Mouse (Mus musculus) kidney, postnatal 0 days (tissue): ENCODE data around the gene Ralgds. TPM values are rescaled to one million over a fixed set of nuclear protein-coding genes. Genes with fewer than 3 reads are reported as not detected.
A peak's percentile ranks its signal among the peaks of the same experiment; 100 is the strongest.

ENCODE experiments used
- ATAC-seq: fragments of 200-750 bp; cut with Nextera tagmentation; replicated peaks from 2 replicates; pipeline ENCODE4 v1.8.0; 2017; ENCODE audit warnings: low read depth, moderate number of reproducible peaks, moderate TSS enrichment, moderate library complexity; ENCODE audit not compliant: low FRiP score
- DNase-seq: peaks from one replicate; pipeline ENCODE4 v3.0.0-alpha.2; 2016; ENCODE audit warnings: low spot score
- H3K27ac ChIP-seq: fragments of 300-500 bp; sonication (generic); 2 replicates; pipeline ENCODE4 v1.5.1; 2014; ENCODE audit warnings: mild to moderate bottlenecking
- H3K27me3 ChIP-seq: fragments of 300-500 bp; sonication (generic); 2 replicates; pipeline ENCODE4 v1.6.1; 2014; ENCODE audit warnings: low read length, mixed read lengths; ENCODE audit not compliant: insufficient read depth
- H3K36me3 ChIP-seq: fragments of 300-500 bp; sonication (generic); 2 replicates; pipeline ENCODE4 v1.6.1; 2014; ENCODE audit warnings: low read length, mixed read lengths; ENCODE audit not compliant: insufficient read depth
- H3K4me1 ChIP-seq: fragments of 300-500 bp; sonication (generic); replicated peaks from 2 replicates; pipeline ENCODE4 v1.6.1; 2014; ENCODE audit warnings: antibody characterized with exemption, low read length, mixed read lengths; ENCODE audit not compliant: insufficient read depth
- H3K4me2 ChIP-seq: fragments of 300-500 bp; sonication (generic); 2 replicates; pipeline ENCODE4 v1.6.1; 2014; ENCODE audit warnings: mild to moderate bottlenecking, low read length, moderate library complexity, mixed read lengths
- H3K4me3 ChIP-seq: fragments of 300-500 bp; sonication (generic); replicated peaks from 2 replicates; pipeline ENCODE4 v1.5.1; 2014; ENCODE audit warnings: low read depth, low read length
- H3K9ac ChIP-seq: fragments of 300-500 bp; sonication (generic); 2 replicates; pipeline ENCODE4 v1.6.1; 2014; ENCODE audit warnings: low read depth, low read length
- H3K9me3 ChIP-seq: fragments of 300-500 bp; sonication (generic); replicated peaks from 2 replicates; pipeline ENCODE4 v1.6.1; 2016; ENCODE audit warnings: low read length, inconsistent platforms, mixed read lengths
- CTCF ChIP-seq: IDR thresholded peaks from 2 replicates; pipeline ENCODE4 v1.5.1; 2016; ENCODE audit warnings: antibody characterized with exemption, low read depth, mild to moderate bottlenecking, moderate library complexity
- WGBS: fragments of 180-500 bp; shearing (Covaris S2); extraction: QIAGEN DNeasy Blood & Tissue Kit; methylation state at CpG from one replicate; pipeline ENCODE4 v1.1.7; 2014; 5-methylcytosine and 5-hydroxymethylcytosine counted together
- polyA plus RNA-seq: library from polyadenylated mRNA; unstranded; fragments of >200 nt; fragmentation: Nextera tagmentation; extraction: Ambion mirVana; gene quantifications from 2 replicates; pipeline ENCODE4 v1.2.1, GENCODE M21; 2015

Ralgds gene
- 16.0 and 18.1 TPM in 2 replicates for polyA plus RNA-seq

DNA sequence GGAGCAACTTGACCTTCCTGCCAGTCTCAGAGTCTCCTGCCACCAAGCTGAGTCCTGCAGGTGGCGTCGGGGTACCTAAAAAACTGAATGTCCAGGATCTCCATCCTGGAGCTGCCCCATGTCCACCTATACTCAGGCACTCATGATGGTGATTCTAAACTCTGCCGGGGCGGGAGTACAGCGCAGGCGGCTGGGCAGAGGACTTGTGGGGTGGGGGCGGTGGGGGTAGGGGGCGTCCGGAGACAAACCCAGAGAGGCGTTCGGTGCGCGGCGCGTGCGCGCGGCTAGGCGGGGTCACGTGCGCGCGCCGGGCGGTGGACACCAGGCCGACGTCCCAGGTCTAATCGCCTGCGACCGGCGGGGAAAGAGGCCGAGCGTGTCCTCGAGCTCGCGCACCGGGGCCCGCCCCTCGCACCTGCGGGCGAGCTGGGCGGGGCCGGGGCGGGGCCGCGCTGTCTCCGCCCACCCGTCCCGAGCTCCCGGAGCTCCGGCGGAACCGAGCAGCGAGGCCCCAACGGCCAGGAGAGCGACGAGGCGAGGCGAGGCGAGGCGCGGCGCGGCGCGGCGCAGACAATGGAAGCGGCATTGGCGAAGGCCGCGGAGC is at the start of gene Ralgds:
Gene Ralgds (plus strand): TSS at position 328 of the 604 bp plus-strand sequence.
- peak; percentile 47; the same call in 1 of the 2 replicates for TF ChIP-seq CTCF
- Histone ChIP-seq H3K4me1 (peaks cover 16% of the 10 kb centered on the region), H3K4me2 (peak within 1 kb of the TSS; percentile 97), H3K9ac (peak within 1 kb of the TSS; percentile 83), H3K27ac (peak within 1 kb of the TSS; percentile 71), H3K36me3 (no peaks in the 10 kb centered on the region), H3K27me3 (no peaks in the 10 kb centered on the region), H3K9me3 (no peaks in the 10 kb centered on the region), H3K4me3 (peak within 1 kb of the TSS; percentile 67)
- peak; percentile 54 for DNase-seq
- ATAC-seq = peak; percentile 64
- WGBS = under 1% methylated on average over 50 of the region's 71 CpGs

DNA sequence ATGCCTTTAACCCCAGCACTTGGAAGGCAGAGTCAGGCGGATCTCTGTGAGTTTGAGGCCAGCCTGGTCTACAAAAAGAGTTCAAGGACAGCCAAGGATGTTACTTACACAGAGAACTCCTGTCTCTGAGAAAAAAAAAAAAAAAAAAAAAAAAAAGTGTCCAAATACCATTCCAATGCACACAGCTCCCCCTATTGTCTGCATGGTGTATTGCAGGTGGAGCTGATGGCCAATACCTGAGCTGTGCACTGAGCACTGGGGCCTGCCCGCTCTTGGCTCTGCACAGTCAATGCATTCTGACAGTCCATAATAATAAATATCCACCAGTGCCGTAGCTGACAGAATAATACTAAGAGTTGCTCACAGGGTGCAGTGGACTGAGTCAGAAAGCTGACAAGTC is 49.0 kb upstream of the Ralgds start:
- Histone ChIP-seq H3K9me3 (no peaks in the 10 kb centered on the region), H3K27me3 (no peaks in the 10 kb centered on the region), H3K4me3 (no peak overlapping the region), H3K4me1 (peaks cover 11% of the 10 kb centered on the region; the same call in 1 of the 2 replicates), H3K36me3 (no peaks in the 10 kb centered on the region), H3K27ac (no peak overlapping the region), H3K9ac (no peak overlapping the region), H3K4me2 (no peak overlapping the region)
- TF ChIP-seq CTCF = peak; percentile 57
- ATAC-seq (no peak), DNase-seq (no peak)
- 51% methylated on average over 3 of the region's 3 CpGs for WGBS

DNA sequence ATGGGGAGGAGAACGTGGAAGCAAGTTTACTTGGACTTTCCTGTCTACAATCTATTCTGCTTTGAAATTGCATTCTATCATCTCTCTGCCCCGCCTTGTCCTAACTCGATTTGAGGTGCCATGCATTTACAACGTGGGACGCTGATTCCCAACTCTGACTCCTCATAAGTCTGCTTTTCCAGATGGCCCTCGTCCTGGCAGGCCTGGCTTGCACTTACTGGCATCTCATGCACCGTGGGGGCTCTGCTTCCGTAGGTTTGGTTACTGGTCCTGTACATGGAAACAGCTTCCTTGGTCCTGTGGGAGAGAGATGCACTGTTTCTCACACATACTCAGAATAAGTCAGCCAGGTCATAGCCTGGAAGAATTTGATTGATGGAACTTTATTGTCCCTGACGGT is 48.0 kb upstream of the Ralgds start:
- ATAC-seq = no peak
- H3K36me3 ChIP-seq = peaks cover 8% of the 10 kb centered on the region
- 76% methylated on average over 9 of the region's 9 CpGs for WGBS
- H3K4me3 ChIP-seq = no peak overlapping the region
- H3K27me3 ChIP-seq = no peaks in the 10 kb centered on the region
- H3K9me3 ChIP-seq = no peaks in the 10 kb centered on the region
- H3K27ac ChIP-seq = no peak overlapping the region
- peaks cover 12% of the 10 kb centered on the region; the same call in 1 of the 2 replicates for H3K4me1 ChIP-seq
- TF ChIP-seq CTCF = no peak
- no peak for DNase-seq
- H3K9ac ChIP-seq = no peak overlapping the region
- H3K4me2 ChIP-seq = no peak overlapping the region

DNA sequence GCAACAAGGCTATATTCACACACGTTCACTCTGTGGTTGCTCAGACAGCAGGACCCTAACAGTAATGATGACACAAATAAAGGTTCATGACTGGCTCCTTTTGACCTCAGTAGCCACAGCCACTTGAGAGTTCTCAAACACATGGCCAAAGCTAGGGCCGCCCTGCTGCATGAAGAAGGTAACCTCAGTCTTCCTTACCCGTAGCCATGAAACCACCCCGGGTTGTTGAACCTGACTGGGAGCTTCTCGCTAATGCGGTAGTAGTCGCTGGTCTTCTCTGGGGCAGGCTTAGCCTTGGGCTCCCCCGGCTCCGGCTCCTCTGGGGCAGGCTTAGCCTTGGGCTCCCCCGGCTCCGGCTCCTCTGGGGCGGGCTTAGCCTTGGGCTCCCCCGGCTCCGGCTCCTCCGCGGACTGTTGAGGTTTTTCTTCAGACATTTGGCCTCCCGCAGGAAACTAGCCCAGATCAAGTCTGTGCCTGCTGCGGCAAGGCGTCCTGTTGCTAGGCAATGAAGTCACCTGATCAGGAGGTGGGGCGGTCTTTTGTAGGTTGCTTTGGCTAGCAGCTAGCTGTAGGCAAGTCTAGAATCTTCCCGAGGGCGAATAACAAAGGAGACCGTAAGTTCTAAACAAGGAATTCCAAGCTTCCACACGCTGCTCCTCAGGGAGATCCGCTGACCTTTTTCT is 46.9 kb upstream of the Ralgds start, which contains the start of gene 1700007K13Rik:
Gene 1700007K13Rik (minus strand): TSS at position 497 of the 683 bp plus-strand sequence.
- Histone ChIP-seq H3K4me3 (peak within 1 kb of the TSS; percentile 20), H3K27ac (no peak within 1 kb of the TSS), H3K4me1 (peaks cover 12% of the 10 kb centered on the region; the same call in 1 of the 2 replicates), H3K27me3 (no peaks in the 10 kb centered on the region), H3K4me2 (peak within 1 kb of the TSS; percentile 62), H3K9me3 (no peaks in the 10 kb centered on the region), H3K36me3 (peaks cover 14% of the 10 kb centered on the region), H3K9ac (peak within 1 kb of the TSS; percentile 28; the same call in 1 of the 2 replicates)
- DNase-seq (peak; percentile 86), ATAC-seq (peak; percentile 60; the same call in 1 of the 2 replicates)
- WGBS = 4% methylated on average over 25 of the region's 25 CpGs
- TF ChIP-seq CTCF = no peak

DNA sequence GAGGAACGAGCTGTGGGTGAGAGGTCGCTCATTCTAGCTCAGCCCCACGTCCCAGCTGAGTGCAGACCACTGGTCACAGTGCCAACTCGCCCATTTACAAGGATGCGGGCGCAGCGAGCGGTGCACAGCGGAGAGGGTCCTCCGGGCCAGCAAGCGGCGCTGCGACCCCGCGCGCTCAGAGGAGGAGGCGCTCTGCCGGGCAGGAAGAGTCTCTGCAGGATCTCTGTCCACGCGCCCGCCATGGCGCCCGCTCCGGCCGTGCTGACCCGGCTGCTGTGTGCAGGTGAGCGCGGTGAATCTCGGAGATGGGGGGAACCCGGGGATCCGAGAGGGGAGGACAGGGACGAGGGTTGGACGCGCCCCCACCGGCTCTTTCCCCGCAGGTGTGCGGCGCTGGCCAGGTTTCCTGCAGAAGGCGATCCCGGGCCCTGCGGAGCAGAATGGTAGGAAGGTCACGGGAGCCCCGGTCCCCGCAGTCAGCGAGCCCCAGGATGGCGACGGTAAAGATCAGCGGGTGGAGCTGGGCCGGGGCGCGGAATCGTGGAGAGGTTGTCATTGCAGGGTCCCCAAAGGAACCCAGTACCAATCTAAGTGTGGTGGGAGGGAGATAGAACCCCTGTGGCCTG is 45.0 kb upstream of the Ralgds start, which contains the start of gene Mrps2:
Gene Mrps2 (plus strand): TSS at position 207 of the 626 bp plus-strand sequence.
- WGBS = under 1% methylated on average over 52 of the region's 52 CpGs

More for the DNA sequence above, 45.0 kb upstream of the Ralgds start, which contains the start of gene Mrps2:
- Histone ChIP-seq H3K27me3 (no peaks in the 10 kb centered on the region), H3K36me3 (peaks cover 16% of the 10 kb centered on the region), H3K9ac (peak within 1 kb of the TSS; percentile 93), H3K4me3 (peak within 1 kb of the TSS; percentile 81), H3K4me2 (peak within 1 kb of the TSS; percentile 85), H3K27ac (no peak within 1 kb of the TSS), H3K9me3 (peaks cover 2% of the 10 kb centered on the region; the same call in 1 of the 2 replicates), H3K4me1 (peaks cover 12% of the 10 kb centered on the region; the same call in 1 of the 2 replicates)
- TF ChIP-seq CTCF = peak; percentile 89
- DNase-seq (peak; percentile 92), ATAC-seq (peak; percentile 86)
